Mouse (Mus musculus): ENCODE measurements around the gene Wdr83os. TPM values are rescaled to one million over a fixed set of nuclear protein-coding genes. Genes with fewer than 3 reads are reported as not detected.

The Wdr83os gene
- 10 to 100 TPM; 77.5 to 90.1 TPM for total RNA-seq (2021)
- 104 and 142 TPM in 2 replicates for polyA plus RNA-seq (2012; rRNA removed)
- long read RNA-seq, transcript Wdr83os-201 (4 exons, 922 nt), result major isoform, 43 of 49 reads
- long read RNA-seq, partial matches to known transcripts, result 1 of 49 reads
- long read RNA-seq, other reads (novel, unspliced or antisense), result 1 of 49 reads

DNA sequence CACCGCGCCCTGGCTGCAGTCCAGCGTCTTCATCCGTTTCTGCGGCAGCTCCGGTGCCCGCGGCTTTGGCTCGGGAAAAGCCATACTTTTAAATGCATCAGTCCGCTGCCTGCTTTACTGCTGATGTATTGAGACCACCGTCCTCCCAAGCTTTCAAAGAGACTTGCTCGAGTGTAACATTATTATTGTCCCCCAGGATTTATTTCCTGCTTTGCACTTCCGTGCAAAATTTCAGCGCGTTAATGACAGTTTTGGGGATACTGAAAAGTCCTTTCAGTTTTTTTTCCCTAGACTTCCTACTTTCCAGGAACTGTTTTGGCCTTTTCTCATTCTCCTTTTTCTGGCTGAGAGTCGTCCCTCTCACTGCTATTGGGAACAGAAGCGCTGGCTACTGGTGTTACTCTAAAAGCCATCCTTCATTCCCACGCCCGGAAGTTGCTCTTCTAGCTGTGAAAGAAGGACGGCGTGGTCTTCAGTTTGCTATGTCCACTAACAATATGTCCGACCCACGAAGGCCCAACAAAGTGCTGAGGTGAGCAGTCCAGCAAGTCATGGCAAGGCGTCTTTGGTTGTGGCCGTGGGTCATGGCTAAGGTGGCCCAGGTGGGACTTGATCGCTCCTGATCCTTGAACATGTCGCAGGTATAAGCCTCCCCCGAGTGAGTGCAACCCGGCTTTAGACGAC, at the start of gene Wdr83os:
Wdr83os (plus strand) TSS at position 209 of the 684 bp plus-strand sequence.
- DNase-seq, result peak; percentile 69

DNA sequence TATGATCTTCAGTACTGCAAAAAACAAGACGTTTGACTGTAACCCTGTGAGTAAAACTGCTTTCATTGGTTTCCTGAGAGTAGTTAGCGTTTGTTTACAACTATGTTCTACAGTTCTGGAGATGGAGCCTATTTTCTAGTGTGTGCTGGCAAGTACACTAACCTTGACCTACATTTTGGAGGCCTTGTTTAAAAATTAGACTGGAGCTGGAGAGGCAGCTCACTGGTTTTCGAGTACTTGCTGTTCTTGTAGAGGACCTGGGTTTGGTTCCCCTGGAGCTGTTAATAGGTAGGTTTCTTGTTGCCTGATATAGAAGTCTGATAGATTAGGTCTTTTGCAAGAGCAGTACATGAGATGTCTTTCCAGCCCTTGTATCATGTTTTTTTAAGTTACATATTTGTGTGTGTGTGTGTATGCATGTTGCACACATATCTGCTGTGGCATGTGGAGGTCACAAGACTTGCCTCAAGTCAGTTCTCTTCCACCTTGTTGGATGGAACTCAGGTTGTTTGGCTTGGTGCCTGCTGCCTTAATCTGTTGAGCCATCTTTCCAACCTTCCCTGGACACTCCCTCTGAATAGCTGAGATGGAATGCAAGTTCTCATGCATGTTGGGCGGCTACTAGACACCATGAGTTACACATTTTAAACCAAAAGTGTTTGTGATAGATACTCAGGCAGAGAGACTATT, 47.8 kb upstream of the Wdr83os start:
- no peak for DNase-seq

DNA sequence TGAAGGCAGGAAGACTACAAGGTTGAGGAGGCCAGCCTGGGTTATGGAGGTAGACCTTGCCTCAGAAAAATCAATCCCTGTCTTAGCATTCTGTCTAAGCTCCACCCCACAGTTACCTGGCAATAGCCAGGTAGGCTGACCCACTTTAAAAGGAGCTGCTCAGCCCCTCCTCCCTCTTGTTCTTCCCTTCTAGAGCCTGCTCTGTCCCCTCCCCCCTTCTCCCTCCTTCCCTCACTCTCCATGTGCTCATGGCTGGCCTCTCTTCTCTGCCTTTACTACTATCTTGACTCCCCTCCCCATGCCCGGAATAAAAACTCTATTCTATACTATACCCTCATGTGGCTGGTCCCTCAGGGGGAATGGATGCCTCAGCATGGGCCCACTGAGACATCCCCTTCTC, 46.7 kb upstream of the Wdr83os start:
- DNase-seq, result no peak

DNA sequence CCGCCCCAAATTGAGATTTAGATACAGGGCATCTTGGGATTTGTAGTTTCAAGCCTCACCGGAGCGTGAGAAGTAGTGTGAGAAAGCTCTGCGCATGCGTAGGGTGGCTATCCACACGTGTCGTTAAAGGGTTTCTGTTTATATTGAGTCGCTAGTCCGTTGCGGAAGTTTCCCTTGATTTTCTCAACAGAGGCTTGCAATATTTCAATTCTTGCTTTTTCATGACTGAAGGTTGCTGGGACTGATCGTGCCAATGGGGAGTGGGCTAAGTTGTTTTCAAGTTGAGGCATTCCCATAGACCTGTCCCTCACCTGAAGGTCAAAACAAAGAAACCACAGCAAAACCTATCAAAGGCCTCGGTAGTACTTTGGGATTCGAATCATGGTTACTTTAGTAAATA, 45.8 kb upstream of the Wdr83os start:
- peak; percentile 73 for DNase-seq

DNA sequence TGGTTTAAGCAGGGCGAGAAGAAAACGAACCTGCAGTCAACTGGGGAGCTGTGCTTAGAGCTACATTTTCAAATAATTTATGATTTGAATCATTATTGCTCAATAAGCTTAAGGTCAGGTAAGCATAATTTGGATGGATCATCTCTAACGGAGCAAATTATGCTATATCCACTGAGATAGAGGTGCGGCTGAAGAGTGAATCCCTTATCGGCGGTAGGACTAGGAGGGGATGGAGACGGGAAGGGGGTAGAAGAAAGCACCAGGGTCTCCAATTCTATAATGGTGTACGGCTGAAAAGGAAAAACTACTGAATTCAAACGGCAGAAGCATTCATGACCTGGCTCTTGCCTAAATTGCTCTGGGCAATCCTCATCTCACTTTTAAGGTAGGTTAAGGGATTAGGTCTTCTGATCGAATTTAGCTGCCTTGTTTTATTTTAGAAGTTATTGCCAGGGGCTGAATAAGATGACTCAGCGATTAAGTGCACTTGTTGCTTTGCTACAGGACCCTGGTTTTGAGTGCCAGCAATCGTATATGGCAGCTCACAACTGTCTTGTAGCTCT, 45.3 kb upstream of the Wdr83os start:
- peak; percentile 28 for DNase-seq

DNA sequence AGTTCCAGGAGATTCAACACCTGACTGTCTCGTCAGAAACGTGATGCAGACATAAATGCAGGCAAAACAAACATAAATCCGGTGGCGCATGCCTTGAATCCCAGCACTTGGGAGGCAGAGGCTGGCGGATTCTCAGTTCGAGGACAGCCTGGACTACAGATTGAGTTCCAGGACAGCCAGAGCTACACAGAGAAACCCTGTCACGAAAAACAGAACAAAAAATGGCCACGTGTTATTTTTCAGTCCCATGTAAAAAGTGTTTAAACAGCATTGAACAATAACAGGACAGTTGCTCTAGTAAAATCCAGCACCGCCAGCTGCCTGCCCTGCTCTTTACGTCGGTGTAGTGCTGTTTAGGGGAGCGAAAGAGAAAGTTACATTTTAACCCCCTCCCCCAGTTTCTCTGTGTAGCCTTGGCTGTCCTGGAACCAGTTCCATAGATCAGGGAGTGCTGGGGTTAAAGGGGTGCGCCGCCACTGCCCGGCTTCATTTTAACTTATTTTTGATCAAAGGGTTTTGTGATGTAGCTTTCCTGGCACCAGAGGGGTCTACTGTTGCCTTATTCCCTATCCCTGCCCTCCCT, 44.7 kb upstream of the Wdr83os start:
- peak; percentile 57 for DNase-seq

DNA sequence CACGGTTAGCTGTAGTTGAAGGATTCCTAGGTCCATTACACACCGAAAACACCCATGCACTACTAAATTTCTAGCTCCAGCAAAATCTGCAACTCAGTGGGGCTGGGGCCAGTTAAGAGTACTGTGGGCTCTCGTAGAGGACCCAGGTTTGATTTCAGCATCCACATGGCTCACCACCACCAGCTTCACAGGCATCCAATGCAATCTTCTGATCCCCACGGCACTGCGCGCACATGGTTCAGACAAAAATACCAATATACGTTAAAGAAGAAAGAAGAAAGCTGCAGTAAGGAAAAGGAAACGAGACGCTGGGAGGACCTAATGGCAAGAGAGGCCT, 44.2 kb upstream of the Wdr83os start:
- DNase-seq, result no peak

DNA sequence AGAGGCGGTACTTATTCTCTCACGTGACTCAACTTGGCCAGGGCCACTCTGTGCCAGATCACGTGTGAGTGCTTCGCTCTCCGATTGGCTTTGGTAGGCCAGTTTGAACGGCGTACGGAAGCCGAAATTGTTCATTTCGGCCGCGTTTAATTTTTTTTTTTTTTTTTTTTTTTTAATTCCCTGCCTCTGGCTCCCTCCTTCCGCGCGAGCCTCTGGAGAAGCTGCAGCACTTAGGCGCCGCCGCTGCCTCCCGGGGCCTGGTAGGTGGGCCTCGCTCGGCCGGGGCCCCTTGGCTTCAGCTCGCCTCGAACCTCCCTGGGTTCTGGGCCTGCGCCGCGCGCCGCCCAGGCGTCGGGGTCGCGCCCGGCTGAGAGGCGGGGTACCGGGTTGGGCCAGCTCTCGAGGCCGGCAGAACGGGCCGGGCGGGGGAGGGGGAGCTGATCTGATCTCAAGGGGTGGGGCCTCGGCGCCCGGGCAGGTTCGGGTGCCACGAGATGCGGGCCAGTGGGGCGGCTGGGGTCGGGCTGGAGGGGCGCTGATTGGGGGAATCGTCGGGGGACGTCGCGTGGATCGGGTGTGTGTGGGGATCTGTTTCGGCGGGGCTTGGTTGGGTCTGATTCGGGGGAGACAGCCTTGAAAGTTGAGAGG, 43.7 kb upstream of the Wdr83os start, which contains the start of gene Tnpo2:
Tnpo2 (plus strand) TSS at position 198 of the 648 bp plus-strand sequence.
- peak; percentile 95 for DNase-seq

DNA sequence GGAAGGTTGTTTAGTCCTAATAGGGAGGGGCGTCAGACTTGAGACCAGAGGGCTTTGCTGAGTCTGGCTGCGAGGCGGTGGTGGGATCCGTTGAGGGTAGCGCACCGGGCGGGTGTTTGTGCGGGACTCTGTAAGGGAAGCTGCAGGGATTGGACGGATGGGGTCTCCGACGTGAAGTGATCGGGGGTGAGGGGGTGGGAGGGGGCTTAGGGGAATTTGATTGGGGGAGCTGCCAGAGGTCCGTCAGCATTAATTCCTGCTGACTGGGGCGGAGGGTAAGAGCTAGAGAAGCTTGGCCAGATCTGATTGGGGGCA, 43.2 kb upstream of the Wdr83os start:
- DNase-seq, result peak; percentile 35

DNA sequence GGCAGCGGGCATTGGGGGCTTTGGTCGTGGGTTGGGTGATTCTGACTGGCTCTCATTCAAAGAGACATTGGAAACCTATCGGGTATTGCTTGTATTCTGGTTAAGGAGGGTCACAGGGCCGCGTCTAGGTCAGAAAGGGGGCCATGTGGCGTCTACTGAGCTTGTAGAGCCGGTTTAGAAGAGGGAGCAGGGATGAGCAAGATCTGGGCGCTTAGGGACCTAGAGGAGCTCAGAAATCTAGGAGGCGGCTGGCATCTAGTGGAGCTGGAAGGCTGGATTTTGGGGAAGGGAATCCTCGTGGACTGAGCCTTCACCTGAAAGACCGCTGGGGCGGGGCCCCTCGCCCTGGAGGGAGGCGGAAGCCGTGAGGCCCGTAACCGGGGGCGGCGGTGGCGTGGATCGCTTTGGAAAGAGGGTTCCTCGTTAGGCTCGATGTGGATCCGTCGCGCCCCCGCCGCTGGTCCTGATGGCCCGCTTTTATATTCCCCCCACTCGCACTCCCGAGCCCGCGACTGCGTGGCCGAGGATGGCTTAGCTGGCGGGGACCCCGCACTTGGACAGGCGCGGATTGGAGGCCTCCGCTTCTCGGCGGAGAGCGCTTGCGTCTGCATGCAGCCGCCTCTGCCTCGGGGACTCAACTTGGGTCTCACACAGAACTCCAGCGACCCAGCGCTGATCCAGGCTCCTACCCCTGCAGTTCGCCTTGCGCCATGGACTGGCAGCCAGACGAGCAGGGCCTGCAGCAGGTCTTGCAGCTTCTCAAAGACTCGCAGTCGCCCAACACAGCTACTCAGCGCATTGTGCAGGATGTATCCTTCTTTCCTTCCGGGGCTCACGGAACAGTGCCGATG, 42.6 kb upstream of the Wdr83os start:
- peak; percentile 76 for DNase-seq

DNA sequence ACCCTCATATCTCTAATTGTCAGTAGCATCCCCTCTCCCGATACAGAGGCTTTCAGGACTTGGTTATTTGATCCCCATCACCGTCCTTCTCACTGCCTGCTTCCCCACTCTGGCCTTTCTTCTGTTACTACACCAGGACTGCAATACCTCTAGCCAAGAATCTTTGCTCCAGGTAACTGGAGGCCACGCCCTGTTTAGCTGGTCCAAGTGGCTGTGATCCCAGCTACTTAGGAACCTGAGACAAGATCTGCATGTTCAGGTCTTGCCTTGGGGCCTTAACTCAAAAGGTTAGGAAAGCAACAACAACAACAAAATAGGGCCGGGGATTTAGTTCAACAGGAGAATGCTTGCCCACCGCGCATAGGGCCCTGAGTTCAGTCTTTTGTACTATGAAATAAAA, 36.9 kb upstream of the Wdr83os start:
- no peak for DNase-seq

DNA sequence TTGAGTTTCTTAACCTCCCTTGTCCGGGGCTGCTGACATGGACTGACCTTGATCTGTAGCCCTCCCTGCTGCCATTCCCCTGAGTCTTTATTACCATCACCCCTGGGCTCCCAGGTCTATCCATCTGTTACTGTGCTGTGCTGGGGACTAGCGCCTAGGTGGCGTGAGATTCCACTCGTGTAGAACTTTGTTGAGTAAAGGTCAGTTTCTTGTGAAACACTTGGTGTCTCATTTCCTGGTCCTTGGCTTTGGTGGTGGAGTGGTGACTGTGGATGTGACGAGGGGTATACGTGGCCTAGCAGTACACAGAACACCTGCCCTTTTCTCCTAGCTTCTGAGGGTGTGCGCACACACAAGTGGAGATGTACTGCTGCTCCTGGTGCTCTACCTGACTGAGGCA, 23.2 kb upstream of the Wdr83os start:
- peak; percentile 56 for DNase-seq

DNA sequence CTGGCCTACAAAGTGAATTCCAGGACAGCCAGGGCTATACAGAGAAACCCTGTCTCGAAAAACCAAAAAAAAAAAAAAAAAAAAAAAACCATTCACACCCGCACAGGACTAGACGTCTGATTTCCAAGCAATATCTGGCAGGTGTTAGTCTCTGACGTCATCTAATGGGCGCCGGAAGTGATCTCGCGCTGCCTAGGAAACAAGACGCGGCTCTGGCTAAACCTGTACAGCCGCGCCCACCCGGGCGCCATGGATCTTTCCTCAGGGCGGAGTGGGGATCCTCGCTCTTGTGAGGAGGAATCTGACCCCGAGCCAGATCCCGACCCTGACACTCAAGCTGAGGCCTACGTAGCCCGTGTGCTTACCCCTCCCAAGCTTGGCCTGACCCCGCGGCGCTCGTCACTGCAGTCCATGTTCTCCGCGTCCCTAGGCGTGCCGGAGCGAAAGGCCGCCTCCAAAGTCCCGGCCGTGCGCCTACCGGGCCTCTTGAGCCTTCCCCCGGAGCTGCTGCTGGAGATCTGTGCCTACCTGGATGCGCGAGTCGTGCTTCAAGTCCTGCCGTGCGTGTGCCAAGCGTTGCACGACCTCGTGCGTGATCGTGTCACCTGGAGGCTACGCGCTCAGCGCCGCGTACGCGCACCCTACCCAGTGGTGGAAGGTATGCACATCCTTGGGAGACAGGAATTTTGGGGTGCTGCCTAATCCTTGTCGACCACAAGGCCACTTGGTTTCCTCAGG, 20.5 kb upstream of the Wdr83os start, which contains the start of gene Fbxw9:
Fbxw9 (plus strand) TSS at position 177 of the 738 bp plus-strand sequence.
- DNase-seq, result peak; percentile 91

DNA sequence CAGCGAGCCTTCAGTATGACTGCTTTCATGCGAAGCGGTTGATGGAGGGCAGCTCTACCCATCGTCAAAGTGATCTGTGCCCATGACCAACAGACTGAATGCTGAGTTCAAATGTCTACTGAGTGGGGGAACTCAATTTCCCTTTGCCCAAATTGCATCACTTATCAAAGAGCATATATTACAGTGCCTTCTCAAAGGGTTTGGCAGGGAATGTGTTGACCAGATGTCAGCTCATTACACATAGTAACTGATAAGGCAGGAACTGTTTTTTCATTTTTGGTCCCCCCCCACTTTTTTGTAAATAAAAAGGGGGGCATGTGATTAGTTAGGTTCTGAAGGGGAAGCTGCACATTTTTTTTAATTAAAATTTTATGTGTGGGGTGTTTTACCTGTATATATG, 17.9 kb upstream of the Wdr83os start:
- DNase-seq, result no peak

DNA sequence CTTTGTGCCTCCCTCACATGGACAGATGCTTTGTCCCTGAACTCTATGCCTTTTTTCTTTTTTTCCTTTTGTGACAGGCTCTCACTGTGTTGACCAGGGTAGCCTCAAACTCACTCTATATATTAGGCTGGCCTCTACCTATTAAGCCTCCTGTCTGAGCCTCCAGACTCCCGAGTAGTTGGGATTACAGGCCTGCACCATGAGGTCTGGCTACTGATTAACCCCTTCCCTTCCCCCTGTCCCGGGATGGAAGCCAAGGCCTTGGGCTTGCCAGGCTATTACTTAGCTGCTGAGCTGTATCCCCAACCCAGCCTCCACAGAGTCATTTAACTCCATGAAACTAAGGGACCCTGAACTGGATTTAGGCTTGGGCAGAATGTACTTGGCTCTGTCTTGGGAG, 15.3 kb upstream of the Wdr83os start:
- DNase-seq, result no peak

DNA sequence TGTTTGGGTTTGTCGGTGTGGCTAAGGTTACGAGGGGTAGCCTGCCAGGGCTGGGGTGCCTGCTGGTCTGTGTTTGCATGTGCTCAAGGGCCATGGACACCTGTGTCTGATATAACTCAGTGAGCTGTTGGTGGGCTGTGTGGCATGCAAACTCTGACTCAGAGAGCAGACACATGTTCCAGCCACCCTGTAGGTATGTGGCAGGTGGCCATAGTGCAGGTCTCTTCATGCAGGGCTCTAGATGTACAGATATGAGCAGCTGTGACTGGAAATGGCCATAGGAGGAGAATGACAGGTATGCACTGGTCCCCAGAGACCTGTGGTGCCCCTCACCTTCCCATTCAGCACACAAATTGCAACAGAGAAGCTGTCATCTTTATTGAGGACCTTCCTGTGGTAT, 13.4 kb upstream of the Wdr83os start:
- no peak for DNase-seq

DNA sequence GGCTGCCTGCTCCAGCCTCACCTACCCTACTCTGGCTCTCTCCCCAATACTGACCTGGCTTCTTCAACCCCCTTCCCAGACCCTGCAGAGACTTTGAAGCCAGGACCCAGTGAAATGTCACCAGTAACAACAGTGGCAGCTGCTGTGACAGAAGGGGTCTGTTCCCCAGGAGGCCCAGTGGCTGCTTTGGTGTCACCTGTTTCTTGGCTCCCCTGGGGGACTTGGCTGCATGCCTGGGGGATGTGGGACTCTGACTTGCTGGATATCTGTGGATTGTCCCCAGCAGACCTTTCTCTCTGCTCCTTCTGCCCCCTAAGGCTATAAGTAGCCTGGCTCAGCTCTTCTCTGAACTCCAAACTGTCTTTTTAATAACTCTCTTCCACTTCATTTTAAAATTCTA, 12.6 kb upstream of the Wdr83os start, which contains the start of gene Gm5741:
Gm5741 (minus strand) TSS at position 1 of the 400 bp plus-strand sequence.
- no peak for DNase-seq

DNA sequence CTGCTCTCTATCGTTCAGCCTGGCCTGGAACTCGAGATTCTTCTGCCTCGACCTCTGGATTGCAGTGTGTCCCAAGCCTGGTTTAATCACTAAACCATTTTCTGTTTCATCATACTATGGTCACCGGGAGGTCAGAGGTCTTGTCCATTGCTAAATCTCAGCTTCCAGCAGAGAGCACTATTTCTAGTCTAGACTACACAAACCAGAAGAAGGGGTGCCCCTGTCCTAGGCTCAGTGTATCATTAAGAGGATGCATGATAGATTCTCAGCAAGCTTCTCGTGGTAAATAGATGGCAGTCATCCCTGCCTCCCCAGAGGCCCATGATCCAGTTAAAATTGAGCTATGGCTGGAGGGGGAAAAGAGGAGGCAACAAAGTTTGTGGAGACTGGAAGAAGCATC, 9.5 kb upstream of the Wdr83os start:
- DNase-seq, result peak; percentile 53

DNA sequence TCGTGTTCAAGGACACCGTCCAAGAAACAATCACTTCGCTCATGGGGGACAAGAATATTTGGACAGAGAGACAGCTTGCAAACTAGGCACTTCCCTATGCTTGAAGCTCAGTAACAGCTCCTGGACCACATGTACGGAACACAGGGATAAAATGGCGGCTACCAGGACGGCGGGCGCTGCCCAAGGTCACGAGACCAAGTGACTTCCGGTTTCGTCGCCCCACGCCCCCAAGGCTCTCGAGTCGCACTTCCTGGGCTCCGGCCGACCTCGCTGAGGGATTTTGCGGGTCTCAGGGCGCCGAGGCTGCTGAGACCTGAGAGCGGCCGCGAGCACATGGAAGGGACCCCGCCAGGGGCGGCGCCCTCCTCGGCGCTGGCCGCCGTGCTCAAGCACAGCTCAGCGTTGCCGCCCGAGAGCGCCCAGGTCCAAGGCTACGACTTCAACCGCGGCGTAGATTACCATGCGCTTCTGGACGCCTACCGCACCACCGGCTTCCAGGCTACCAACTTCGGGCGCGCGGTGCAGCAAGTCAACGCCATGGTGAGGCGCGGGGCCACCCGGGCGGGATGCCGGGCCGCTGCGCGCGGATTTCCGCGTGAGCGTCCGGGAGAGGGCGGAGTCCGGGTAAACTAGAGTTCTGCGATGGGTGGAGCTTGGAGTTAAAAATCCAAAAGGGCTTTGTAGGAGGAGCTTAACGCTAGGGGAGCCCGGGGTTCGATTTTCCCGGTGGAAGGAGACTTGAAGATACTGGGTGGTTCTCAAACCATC, 8.8 kb upstream of the Wdr83os start, which contains the start of gene Dhps:
Dhps (plus strand) TSS at position 244 of the 768 bp plus-strand sequence.
- peak; percentile 93 for DNase-seq
